Mouse (Mus musculus) naive thymus-derived CD4-positive, alpha-beta T cell, adult 5 months (primary cell): ENCODE results near the gene Svbp. TPM values are rescaled to one million over a fixed set of nuclear protein-coding genes. Genes with fewer than 3 reads are reported as not detected.

Source experiments
- polyA plus RNA-seq: library from polyadenylated mRNA; unstranded; fragments of 100-300 nt; shearing (Covaris generic); gene quantifications from one replicate; pipeline ENCODE4 v1.2.1, GENCODE M21; 2017

Svbp gene
- polyA plus RNA-seq = 30.6 TPM

GRCm38 (mm10) chr4:119194909-119195581, at the start of gene Svbp:
Gene Svbp (plus strand): TSS chr4:119195306.

GRCm38 (mm10) chr4:119173851-119174453, 21.2 kb upstream of the Svbp start, which contains the start of gene Zfp691:
Gene Zfp691 (minus strand): TSS chr4:119174195.

GRCm38 (mm10) chr4:119189864-119190263, 5.2 kb upstream of the Svbp start, which contains the start of gene Ermap:
Gene Ermap (minus strand): TSS chr4:119190011.

GRCm38 (mm10) chr4:119218169-119218568, 23.1 kb downstream of the Svbp start, which contains the start of gene Tmem269:
Gene Tmem269 (minus strand): TSS chr4:119218217.

GRCm38 (mm10) chr4:119232410-119233255, 37.5 kb downstream of the Svbp start, which contains the start of the genes AU022252 and P3h1:
Gene AU022252 (minus strand): TSS chr4:119232712.
Gene P3h1 (plus strand): TSS chr4:119232915.

Other genes with a start within 250 kb of the Svbp start
- gene Lao1, start 233.7 kb upstream of the Svbp start, polyA plus RNA-seq = not detected
- 70.4 TPM for gene Slc2a1, start 86.6 kb upstream of the Svbp start, polyA plus RNA-seq
- gene Zfp691, start 21.1 kb upstream of the Svbp start, polyA plus RNA-seq = 0.82 TPM
- gene Ermap, start 5.3 kb upstream of the Svbp start, polyA plus RNA-seq = 0.42 TPM
- gene Tmem269, start 22.9 kb downstream of the Svbp start, polyA plus RNA-seq = 0.35 TPM
- 7.5 TPM for gene AU022252, start 37.4 kb downstream of the Svbp start, polyA plus RNA-seq
- gene P3h1, start 37.6 kb downstream of the Svbp start, polyA plus RNA-seq = 4.6 TPM
- not detected for gene Cldn19, start 60.1 kb downstream of the Svbp start, polyA plus RNA-seq
- 472 TPM for gene Ybx1, start 99.3 kb downstream of the Svbp start, polyA plus RNA-seq
- gene Ppih, start 125.2 kb downstream of the Svbp start, polyA plus RNA-seq = 24.0 TPM
- gene Ccdc30, start 220.2 kb downstream of the Svbp start, polyA plus RNA-seq = 13.0 TPM
- gene Ppcs, start 227.1 kb downstream of the Svbp start, polyA plus RNA-seq = 17.4 TPM
- not detected for gene Zmynd12, start 227.5 kb downstream of the Svbp start, polyA plus RNA-seq